Mouse (Mus musculus) lung, adult 2 months (tissue): ENCODE measurements around the gene Socs3.

ENCODE experiments used
- CTCF ChIP-seq: fragments of 200-500 bp; IDR thresholded peaks from 2 replicates; pipeline ENCODE4 v1.5.1; 2011; ENCODE audit warnings: mild to moderate bottlenecking, low read length, control low read depth; ENCODE audit not compliant: insufficient read depth
- POLR2A ChIP-seq: fragments of 200-500 bp; IDR thresholded peaks from 2 replicates; pipeline ENCODE4 v1.6.1; 2011; ENCODE audit warnings: low read depth, mild to moderate bottlenecking, control low read depth, low read length, borderline replicate concordance; ENCODE audit errors: extremely low read depth

DNA sequence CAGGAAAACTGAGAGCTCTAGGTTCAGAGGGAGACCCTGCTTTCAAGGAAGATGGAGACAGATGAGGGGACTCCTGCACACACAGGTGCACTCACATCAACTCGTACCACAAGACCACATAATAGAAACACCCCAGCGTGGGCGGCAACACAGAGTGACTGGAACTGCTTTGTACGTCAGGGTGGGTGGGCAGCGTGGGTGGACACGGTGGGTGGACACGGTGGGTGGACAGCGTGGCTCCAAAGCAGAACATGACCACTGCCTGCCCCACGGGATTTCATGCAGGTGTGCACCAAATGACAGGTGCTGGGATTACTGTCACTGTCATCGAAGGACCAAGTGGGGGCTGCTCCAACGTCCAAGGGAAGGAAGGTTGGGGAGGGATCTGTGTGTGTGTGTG, 51.3 kb downstream of the Socs3 start:
- TF ChIP-seq CTCF (no peak), POLR2A (no peak)
